Comparison of ENCODE assay signal across 8 mouse cellular contexts in genomic region chr12:111691346-111691872, GRCm38 (mm10). TPM values are rescaled to one million over a fixed set of nuclear protein-coding genes. Genes with fewer than 3 reads are reported as not detected.
A peak's percentile ranks its signal among the peaks of the same experiment; 100 is the strongest.
DNase-seq lines count a peak whose midpoint lies in the region; ATAC-seq and TF ChIP-seq lines count a peak whose summit lies in the region.

No protein-coding gene starts in this region.

- no peak overlapping the region for H3K4me2 ChIP-seq in hindbrain, embryonic 12.5 days (replicated peaks)
- H3K4me2 ChIP-seq in lung, postnatal 0 days (replicated peaks; ENCODE audit: low read depth, low read length): no peak overlapping the region

- no peak; the same call in 1 of the 2 replicates for TF ChIP-seq CTCF in lung, postnatal 0 days (IDR thresholded peaks at IDR 0.05)

- H3K27me3 ChIP-seq in hindbrain, embryonic 12.5 days: no peaks in the 10 kb centered on the region
- H3K27me3 ChIP-seq in lung, postnatal 0 days (replicated peaks; ENCODE audit: insufficient read depth, low read length): no peaks in the 10 kb centered on the region

- 0 out of 2 replicates have a peak overlapping the region, but pooled peaks have one; percentile 9 for H3K9ac ChIP-seq in hindbrain, embryonic 12.5 days
- no peak overlapping the region for H3K9ac ChIP-seq in lung, postnatal 0 days (replicated peaks; ENCODE audit: low read depth)

- DNase-seq in kidney, postnatal 10 days: peak; percentile 62
- no peak for DNase-seq in kidney, adult 9 months
- peak; percentile 80 for DNase-seq in lung, postnatal 0 days (ENCODE audit: low spot score)
- no peak for DNase-seq in frontal cortex, postnatal 14 days (ENCODE audit: low spot score in 2 of 2)
- DNase-seq in spleen, postnatal 4 days (ENCODE audit: low spot score in 2 of 2): no peak

- WGBS in hindbrain, embryonic 12.5 days: 3% methylated on average over 5 of the region's 5 CpGs
- WGBS in lung, postnatal 0 days: 16% methylated on average over 4 of the region's 5 CpGs

- no peaks in the 10 kb centered on the region for H3K9me3 ChIP-seq in hindbrain, embryonic 12.5 days (replicated peaks)
- H3K9me3 ChIP-seq in lung, postnatal 0 days (ENCODE audit: low read length): no peaks in the 10 kb centered on the region

- peak overlapping the region; percentile 8 for H3K27ac ChIP-seq in brown adipose tissue, adult 24 weeks (replicated peaks; ENCODE audit: low read depth, low read length)
- peak overlapping the region; percentile 94 for H3K27ac ChIP-seq in hindbrain, embryonic 12.5 days
- H3K27ac ChIP-seq in lung, postnatal 0 days (ENCODE audit: low read length): peak overlapping the region; percentile 40; the same call in 1 of the 2 replicates

- H3K36me3 ChIP-seq in hindbrain, embryonic 12.5 days: no peaks in the 10 kb centered on the region
- no peaks in the 10 kb centered on the region for H3K36me3 ChIP-seq in lung, postnatal 0 days (ENCODE audit: insufficient read depth, low read length)

- 0 out of 2 replicates have a peak, but pooled peaks have one; percentile 34 for TF ChIP-seq EP300 in lung, postnatal 0 days (IDR thresholded peaks at IDR 0.05)

- H3K4me1 ChIP-seq in brown adipose tissue, adult 24 weeks (ENCODE audit: control insufficient read depth, insufficient read depth, insufficient read length, low read length): peaks cover 27% of the 10 kb centered on the region
- peaks cover 77% of the 10 kb centered on the region for H3K4me1 ChIP-seq in hindbrain, embryonic 12.5 days
- H3K4me1 ChIP-seq in lung, postnatal 0 days (ENCODE audit: insufficient read depth, low read depth, low read length): peaks cover 20% of the 10 kb centered on the region

- no peak for ATAC-seq in hindbrain, embryonic 12.5 days (ENCODE audit: low FRiP score)
- peak; percentile 39 for ATAC-seq in lung, postnatal 0 days
- ATAC-seq in neutrophil, adult 5-6 weeks (ENCODE audit: extremely low read depth, insufficient number of reproducible peaks, low FRiP score, poor library complexity, severe bottlenecking): peak; percentile 33; the same call in 1 of the 2 replicates

- no peak overlapping the region for H3K4me3 ChIP-seq in brown adipose tissue, adult 24 weeks (ENCODE audit: insufficient read depth, low read depth, low read length)
- no peak overlapping the region for H3K4me3 ChIP-seq in hindbrain, embryonic 12.5 days
- H3K4me3 ChIP-seq in lung, postnatal 0 days (ENCODE audit: low read depth, low read length): no peak overlapping the region

RNA-seq across cellular contexts. Expression of gene Trmt61a, which starts 13.5 kb away (rescaled TPM):
- 2.9 and 3.2 TPM in 2 replicates for polyA plus RNA-seq in brown adipose tissue, adult 24 weeks (2012; ENCODE audit: insufficient read depth, insufficient read length, missing spikeins)
- 10.7 and 10.8 TPM in 2 replicates for polyA plus RNA-seq in hindbrain, embryonic 12.5 days (2016; fragmentation: Nextera tagmentation; extraction: Ambion mirVana)
- 4.3 and 4.5 TPM in 2 replicates for polyA plus RNA-seq in lung, postnatal 0 days (2015; fragmentation: Nextera tagmentation; extraction: Ambion mirVana)
- total RNA-seq in neutrophil, adult 5-6 weeks (2017): 2.7 and 3.6 TPM in 2 replicates

RNA-seq across cellular contexts. Expression of gene Ckb, which starts 19.3 kb away (rescaled TPM):
- polyA plus RNA-seq in brown adipose tissue, adult 24 weeks (2012; ENCODE audit: insufficient read depth, insufficient read length, missing spikeins): 20.8 and 30.3 TPM in 2 replicates
- 1,558 and 1,759 TPM in 2 replicates for polyA plus RNA-seq in hindbrain, embryonic 12.5 days (2016; fragmentation: Nextera tagmentation; extraction: Ambion mirVana)
- polyA plus RNA-seq in lung, postnatal 0 days (2015; fragmentation: Nextera tagmentation; extraction: Ambion mirVana): 153 TPM in 2 replicates
- total RNA-seq in neutrophil, adult 5-6 weeks (2017): 4.3 and 4.5 TPM in 2 replicates

RNA-seq across cellular contexts. Expression of gene Bag5, which starts 21.6 kb away (rescaled TPM):
- 16.2 and 18.1 TPM in 2 replicates for polyA plus RNA-seq in brown adipose tissue, adult 24 weeks (2012; ENCODE audit: insufficient read depth, insufficient read length, missing spikeins)
- polyA plus RNA-seq in hindbrain, embryonic 12.5 days (2016; fragmentation: Nextera tagmentation; extraction: Ambion mirVana): 60.4 and 62.3 TPM in 2 replicates
- 48.9 and 52.5 TPM in 2 replicates for polyA plus RNA-seq in lung, postnatal 0 days (2015; fragmentation: Nextera tagmentation; extraction: Ambion mirVana)
- 19.8 and 20.5 TPM in 2 replicates for total RNA-seq in neutrophil, adult 5-6 weeks (2017)

RNA-seq across cellular contexts. Expression of gene Apopt1, which starts 21.7 kb away (rescaled TPM):
- 123 and 134 TPM in 2 replicates for polyA plus RNA-seq in brown adipose tissue, adult 24 weeks (2012; ENCODE audit: insufficient read depth, insufficient read length, missing spikeins)
- polyA plus RNA-seq in hindbrain, embryonic 12.5 days (2016; fragmentation: Nextera tagmentation; extraction: Ambion mirVana): 49.9 and 54.0 TPM in 2 replicates
- polyA plus RNA-seq in lung, postnatal 0 days (2015; fragmentation: Nextera tagmentation; extraction: Ambion mirVana): 42.3 and 43.1 TPM in 2 replicates
- 19.5 and 25.1 TPM in 2 replicates for total RNA-seq in neutrophil, adult 5-6 weeks (2017)

Comparison
In these comparisons a context has a peak if more than half of its experiments do, and no peak if none do; other contexts are left out.
1. DNase-seq: peak in kidney, postnatal 10 days (single experiment) and lung, postnatal 0 days (single experiment); none in kidney, adult 9 months (single experiment), frontal cortex, postnatal 14 days (0 of 2) and spleen, postnatal 4 days (0 of 2).
2. H3K27ac ChIP-seq: peak in every context shown above with its lines; median percentile 94 in hindbrain, embryonic 12.5 days; 40 in lung, postnatal 0 days; 8 in brown adipose tissue, adult 24 weeks.
3. RNA of gene Ckb, which starts 19.3 kb away (polyA plus RNA-seq): 1,558 to 1,759 TPM in hindbrain, embryonic 12.5 days; 153 TPM in lung, postnatal 0 days and 20.8 to 30.3 TPM in brown adipose tissue, adult 24 weeks; every median in the first group is over 10 times any median in the second.